Mouse (Mus musculus) left cerebral cortex, postnatal 4 days (tissue): ENCODE data around the gene Chn2. TPM values are rescaled to one million over a fixed set of nuclear protein-coding genes. Genes with fewer than 3 reads are reported as not detected.
A peak's percentile ranks its signal among the peaks of the same experiment; 100 is the strongest.

ENCODE experiments used
- DNase-seq: peaks from one replicate; pipeline ENCODE4 v3.0.0-alpha.2; 2022
- intact Hi-C: fragments of 180-260 bp; cut with DNase I; formaldehyde crosslinking; loops from one replicate; pipeline ENCODE4 v1.15.1; 2025
- total RNA-seq, 2 experiments: library from RNA; stranded (reverse); gene quantifications; 2 replicates each; pipeline ENCODE4 v1.2.3; 2021

The Chn2 gene
- total RNA-seq, 2 experiments from 2014 or later = 55.6 to 57.5 TPM

DNA sequence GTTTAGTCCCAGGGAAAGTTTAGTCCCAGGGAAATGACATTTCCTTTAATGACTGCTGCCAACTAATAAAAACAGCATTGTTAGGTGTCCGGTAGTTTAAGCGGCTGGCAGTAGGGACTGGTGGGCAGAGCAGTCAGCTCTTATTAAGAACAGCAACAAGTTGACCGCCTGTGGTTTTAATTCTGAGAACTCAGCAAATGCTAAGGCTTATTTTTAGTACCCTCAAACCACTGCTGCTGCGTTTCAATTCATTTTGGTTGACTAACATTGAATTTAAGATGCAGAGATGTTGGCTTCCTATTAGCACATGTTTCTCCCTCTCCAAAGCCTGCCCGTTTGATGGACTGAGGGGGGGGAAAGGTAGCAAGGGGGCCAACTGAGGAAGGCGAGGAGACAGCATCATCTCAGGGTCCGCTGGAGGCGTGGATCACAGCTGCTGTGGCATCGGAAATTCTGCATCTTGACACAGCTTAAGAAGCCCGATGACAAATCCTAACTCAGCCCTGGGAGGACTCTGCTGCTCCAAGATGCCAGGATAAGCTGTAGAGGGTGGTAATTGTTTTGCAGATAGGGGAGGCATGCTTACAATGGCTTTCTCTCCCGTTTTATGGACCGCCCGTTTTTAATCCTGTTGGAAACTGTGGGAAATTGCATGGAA is 2.2 kb downstream of the Chn2 start:
- intact Hi-C loops = no loop called here

DNA sequence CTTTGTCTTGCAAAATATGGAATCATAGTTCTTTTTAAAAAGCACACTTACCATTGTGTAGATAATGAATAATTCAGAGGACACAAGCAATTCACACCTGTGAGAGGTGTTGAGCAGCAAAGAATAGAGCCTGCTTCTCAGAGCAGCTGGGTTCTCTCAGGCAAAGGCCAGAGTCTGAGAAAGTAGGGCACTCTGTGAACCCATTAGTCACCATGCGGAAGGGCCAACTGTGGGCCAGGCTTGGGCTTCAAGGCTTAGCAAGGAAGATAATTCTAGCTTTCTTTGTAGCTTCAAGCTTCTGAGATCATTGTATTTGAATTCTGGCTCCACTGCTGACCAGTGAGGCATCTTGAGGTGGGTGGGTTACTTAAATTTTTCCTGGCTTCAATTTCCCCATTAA is 2.8 kb downstream of the Chn2 start:
- intact Hi-C loops = no loop called here
- DNase-seq = no peak

More for the DNA sequence above, 2.2 kb downstream of the Chn2 start:
- DNase-seq = no peak

DNA sequence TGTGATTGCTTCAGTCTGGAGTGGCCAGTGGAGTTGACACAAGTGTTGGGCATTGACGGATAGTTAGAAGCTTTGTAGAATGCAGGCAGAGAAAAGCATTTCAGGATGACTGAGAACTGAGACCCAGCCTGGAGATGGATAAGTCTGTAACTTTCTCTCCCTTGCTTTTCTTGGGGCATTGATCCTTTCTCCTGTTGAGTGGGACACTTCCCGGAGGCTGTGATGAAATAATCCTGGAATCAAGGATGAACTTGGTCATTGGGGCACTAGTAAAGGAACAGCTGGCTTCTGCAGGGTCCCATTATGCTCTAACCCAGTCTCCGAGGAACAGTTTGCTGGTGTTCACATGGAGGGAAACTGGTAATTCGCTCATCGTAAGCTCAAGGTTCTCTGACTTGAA is 4.2 kb downstream of the Chn2 start:
- no peak for DNase-seq
- intact Hi-C loops = no loop called here

DNA sequence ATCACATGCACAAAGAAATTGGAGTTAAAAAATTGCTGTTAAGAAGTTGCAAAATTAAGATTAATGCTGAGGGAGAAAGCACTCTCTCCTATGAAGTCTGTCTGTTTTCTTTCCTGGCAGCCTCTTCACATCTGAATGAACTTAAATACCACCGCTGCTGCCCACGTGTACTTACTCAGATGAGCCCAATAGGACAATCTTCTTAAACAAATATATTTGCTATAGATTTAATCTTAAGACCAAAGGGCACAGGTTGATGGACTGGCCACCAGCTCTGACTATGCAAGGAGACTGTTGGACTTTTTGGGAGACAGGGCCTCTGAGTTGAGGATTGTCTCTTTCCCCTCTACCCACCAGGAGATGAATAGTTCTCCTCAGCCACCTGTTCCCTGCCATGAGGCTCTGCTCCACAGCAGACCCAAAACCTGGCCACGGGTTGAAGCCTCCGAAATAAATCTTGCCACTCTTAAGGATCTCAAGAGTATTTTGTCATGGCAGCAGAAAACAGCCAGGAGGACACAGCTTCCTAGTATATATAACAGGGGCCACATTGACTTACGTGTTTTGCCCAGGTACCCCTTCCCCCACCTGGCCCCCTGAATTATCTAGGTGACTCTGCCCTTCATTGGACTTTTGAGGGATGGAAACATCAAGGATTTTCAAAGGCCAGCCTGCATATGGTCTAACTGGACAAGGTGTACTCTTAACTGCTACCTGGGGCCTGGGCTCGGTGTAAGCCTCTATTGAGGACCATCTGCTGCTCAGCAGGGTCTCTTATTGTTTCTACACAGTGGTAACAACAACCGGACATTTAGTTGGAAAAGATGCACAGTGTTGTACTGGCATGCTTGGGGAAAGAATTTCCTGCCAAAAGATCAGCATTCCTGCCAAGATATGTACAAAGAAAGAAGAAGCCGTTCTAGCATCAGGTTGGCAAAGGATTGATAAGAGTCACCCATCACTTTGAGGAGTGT is 6.7 kb downstream of the Chn2 start:
- no peak for DNase-seq
- intact Hi-C loops = no loop called here

DNA sequence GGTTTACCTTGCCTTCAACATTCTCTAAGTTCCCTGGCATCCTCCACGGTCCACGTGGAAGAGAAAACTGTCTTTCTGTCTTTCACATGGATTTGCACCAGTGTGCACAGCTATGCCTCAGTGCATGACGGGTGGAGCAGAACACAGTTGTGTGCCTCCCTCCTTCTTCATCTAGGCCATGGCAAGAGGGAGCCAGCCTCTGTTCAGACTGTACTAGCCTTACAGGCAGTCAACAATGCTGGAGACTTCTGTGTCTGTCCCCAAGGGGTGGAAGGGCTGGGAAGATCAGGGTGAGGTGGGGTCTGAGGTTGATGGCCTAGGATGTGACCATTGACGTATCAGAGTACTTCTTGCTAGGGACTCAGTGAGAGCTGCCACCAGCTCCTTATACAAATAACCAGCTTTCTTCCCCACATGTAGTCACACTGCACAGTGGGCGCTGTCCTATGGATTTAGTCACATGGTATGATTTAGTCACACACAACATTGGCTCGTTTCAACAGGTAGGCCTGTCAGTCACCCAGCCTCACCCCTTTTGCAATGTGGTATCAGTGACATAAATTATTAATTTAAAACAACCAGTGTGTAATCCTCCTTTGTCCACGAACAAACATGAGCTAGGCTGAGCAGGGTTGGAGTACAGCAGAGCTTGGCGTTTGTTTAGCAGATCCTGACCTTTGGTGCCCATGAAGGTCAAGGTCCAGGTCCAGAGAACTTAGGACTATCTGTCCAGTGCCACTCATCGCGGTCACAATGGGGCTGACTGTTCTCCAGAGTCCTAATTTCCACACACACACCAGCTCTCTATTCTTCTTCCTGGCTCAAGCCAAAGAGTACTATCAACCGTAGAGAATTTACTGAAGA is 7.8 kb downstream of the Chn2 start:
- intact Hi-C loops = no loop called here
- no peak for DNase-seq

DNA sequence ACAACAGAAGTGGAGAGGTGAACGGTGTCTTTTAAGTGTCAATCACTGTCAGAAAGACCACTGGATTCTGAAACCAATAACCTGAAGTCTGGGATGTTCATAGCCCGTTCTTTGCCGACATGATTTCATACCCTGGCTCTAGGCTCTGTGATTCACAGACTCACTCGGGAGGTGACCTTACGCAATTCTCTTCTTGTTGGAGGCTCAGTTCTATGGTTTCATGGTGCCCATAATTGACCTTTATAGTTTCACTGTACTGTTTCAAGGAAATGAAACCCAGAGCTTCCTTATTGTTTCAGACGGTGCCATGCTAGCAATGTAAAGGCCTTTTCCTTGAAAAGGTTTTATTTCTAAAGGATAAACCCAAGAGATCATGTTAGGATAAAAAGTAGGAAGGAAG is 9.4 kb downstream of the Chn2 start:
- DNase-seq = no peak
- intact Hi-C loops = no loop called here

DNA sequence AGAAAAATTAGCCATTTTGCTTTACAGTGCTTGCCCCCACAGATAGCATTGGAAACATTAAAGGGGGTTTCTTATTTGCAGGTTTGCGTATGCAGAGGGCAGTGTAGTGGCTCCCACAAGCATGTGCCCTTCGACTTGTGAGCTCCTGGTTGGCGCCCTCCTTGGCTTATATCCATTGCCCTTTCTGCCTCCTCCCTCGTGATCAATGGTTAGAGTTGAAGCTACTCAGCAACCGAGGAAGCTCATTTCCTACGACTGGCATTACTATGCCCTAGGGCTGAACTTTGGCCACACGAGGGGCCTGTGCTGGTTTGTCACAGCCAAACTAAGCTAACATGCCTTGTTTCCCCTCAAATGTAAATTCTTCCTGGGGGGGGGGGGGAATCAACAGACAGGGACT is 11.8 kb downstream of the Chn2 start:
- DNase-seq = no peak
- intact Hi-C loops = no loop called here

DNA sequence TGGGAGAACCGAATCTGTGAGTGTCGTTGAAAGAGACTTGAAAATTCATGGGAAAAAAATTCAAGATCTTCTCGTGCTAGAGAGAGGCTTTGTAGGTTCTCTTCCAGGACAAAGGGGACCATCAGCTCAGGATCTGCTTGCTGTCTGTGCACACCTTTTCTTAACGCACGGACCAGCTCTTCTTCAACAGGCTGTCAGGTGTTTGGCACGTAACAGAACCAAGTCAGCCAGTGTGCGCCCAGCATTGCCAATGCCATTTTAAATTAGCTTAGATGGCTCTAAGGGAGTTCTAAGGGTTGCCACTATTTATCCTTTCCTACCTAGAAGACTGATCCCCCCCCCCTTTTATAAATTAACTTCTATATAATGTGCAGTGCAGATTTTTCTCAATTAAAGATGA is 12.8 kb downstream of the Chn2 start:
- intact Hi-C loops = no loop called here

DNA sequence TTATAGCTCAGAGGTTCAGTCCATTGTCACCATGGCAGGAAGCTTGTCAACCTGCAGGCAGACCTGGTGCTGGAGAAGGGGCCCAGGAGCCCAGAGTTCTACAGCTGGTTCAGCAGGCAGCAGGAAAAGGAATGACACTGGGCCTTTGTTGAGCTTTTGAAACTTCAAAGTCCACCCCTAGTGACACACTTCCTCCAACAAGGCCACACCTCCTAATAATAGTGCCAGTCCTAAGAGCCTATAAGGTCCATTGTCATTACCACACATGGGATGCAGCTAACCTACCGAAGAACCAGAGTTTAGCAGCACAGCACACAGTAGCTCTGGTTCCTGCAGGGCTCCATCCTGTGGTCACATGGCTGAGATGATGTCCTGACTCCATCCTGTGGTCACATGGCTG is 13.3 kb downstream of the Chn2 start:
- DNase-seq = no peak
- intact Hi-C loops = no loop called here

More for the DNA sequence above, 12.8 kb downstream of the Chn2 start:
- no peak for DNase-seq

DNA sequence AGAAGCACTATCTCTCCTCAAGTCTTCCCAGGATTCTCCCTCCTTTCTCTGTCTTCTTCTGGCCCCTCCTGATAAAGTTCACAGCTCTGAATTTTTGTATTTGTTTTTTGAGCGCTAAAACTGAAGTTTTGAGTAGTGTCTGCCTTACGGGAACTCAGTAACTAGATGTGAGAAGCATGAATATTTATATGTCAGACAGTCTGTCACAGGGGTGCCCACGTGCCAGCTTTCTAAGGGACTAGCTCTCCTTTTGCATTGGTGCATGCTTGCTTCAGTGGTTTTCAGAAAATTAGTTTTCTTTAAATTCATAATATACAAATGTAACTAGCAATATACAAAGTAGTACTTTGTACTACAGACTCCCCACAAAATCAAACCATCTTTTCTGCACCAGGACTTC is 14.0 kb downstream of the Chn2 start:
- no peak for DNase-seq
- intact Hi-C loops = no loop called here

DNA sequence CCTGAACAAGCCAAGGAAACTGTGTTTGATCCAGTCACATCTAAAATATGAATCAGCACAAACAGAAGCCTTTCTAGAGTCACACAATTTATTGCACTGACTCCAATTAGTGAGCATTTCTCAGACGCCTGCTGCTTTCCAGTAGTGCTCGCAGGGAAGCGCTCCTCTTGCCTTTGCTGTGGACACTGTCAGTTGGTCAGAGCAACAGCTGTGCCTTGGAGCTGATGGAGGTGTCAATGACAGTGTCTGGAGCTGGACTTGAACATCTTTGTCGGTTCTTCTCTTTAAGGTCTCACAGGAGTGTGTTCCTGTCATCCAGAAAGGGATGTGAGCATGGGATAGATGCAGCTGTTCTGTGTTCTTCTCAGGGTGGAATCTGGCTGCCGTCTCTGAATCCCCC is 16.0 kb downstream of the Chn2 start:
- intact Hi-C loops = no loop called here
- DNase-seq = no peak

DNA sequence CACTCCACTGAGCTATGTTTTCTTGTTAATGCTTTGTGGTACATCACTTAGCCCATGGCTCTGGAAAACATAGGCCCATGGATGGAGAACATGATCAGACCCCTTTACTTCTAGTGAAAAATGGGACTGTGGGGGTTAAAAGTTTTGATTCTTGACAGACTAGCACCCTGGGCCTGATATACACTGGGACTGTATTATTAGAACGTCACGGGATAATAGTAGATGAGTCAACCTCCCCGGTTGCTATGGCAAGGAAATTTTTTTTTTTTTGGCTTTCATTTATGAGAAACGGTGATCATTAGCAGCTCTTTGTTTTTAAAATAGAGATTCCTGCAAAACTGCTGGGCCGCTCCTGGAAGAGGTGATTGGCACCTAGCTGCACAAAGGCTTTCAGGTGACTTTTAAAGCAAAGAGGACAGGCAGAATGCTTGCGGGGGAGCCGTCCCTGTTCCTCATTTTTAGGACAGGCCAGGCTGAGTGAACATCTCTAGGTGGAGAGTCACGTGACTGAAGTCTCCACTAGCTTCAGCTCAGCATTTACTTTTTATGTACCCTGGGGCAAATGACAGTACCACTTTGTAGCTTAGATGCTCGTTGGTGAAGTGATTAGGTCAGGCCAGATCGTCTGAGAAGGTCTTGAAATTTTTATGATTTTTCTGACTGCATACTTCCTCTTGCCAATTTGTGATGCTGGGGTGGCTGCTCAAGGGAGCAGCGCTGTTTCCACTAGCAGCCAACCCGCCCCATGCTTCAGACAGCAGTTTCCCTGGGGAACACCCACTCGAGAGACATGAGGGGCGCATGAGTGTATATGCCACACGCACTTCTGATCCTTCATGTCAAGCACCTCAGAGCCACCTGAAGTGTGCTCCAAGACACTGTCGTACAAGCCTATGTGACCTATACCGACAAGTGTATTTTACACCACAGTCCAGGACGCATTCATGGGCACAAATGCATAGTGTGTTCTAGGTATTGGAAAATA is 17.5 kb downstream of the Chn2 start:
- DNase-seq = no peak
- intact Hi-C loops = no loop called here

DNA sequence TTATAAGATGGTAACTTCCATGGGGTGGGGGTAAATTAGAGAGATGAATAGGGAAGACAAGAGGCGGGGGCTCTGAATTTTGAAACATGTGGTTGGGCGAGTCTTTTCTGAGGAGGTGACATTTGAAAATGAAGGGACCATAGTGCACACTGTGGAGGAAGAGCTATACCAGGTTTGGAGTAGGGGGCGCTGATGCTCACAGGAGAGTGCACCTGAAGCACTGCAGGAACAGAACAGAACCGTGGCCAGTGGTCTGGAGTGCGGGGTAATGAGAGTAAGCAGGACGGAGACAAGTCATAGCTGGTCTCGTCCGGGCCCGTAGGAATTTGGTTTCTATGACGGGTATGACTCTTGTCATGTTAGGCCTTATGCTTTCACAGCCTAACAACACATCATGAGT is 18.3 kb downstream of the Chn2 start:
- DNase-seq = no peak
- intact Hi-C loops = no loop called here

DNA sequence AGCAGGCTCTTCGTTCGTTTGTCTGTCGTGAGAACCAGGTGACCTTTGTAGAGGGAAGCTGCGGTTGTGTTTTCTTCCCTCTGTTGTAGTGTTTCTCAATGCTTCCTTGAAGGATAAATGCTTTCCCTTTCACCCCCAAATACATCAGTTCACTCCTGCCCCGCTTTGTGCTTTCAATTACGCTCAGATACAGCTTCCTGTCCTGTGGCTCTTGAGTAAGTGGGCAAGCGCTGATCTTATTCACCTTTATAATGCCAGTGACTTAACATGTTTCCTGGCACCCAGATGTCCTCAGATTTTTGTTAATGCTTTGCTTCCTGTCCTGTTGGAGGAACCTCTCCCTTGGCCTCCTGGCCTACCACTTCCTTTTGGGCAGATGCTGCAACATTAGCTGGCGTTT is 19.5 kb downstream of the Chn2 start:
- DNase-seq = no peak
- intact Hi-C loops = no loop called here

DNA sequence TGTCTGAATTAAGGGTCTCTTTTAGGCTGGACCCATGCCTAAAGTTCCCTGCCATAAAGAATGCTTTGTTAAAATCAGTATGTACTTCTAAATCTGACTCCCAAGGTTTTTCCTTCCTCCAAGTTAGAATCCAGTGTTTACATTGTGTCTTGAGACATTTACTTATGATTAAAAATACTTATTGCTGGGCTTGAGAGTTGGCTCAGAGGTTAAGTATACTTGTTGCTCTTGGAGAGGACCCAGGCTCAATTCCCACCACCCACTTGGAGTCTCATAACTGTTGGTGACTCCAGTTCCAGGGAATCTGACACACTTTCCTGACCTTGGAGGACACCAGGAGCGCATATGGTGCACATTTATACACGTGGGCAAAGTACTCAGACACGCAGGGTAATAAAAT is 20.9 kb downstream of the Chn2 start:
- intact Hi-C loops = no loop called here
- no peak for DNase-seq

DNA sequence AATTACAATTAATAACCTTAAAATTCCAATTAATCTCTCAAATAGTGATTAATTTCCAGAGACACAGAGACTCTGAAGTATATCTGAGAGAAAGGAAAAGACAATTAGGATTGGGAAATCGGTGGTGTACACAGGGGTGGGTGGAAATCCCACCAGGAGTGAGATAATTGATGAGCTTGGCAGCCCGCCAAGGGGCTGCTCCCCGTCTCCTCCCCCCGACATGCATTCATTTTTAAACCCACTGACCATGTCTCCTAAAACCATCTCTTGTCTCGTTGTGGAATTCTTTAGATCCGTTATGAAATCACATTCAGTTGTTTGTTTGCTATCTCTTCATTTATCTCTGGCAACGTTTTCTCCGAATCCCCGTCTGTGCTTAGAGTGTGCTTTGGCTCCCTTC is 22.0 kb downstream of the Chn2 start:
- intact Hi-C loops = no loop called here
- peak; percentile 25 for DNase-seq

DNA sequence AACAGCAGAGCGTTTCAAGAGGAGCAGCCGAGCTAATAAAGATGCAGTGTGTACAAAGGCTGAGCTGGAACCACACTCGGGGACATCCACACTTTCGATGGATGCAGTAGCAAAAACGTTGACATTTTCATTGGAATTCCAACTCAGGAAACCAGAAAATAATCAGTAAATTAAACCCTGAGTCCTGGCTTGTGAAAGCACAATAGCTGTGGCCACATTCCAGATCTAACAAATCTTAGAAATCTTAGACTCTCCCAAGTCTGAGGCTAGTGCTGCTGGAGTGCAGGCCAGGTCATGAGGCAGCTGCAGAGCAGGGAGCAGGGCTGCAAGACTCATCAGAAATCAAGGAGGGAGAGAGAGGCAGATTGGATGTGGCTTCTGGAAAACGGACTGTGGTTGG is 24.5 kb downstream of the Chn2 start:
- no peak for DNase-seq
- intact Hi-C loops = no loop called here

DNA sequence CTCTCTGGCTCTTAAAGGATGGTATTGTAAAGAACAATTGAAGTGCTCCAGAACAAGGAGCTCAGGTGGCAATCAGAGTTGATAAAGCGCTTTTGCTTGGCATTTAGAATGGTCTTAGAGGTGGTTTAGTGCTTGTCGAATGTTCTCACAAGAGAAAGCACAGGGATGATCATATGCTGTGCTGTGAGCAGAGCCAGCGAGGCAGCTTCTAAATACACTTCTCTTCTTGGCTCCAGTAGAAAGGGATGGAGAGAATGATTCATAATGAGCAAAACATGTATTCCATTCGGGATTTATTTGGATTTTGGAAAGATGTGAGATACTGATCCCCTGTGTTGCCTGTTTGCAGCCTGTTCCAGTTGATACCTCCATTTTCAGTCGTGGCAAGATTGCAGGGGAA is 28.0 kb downstream of the Chn2 start:
- no peak for DNase-seq
- intact Hi-C loops = no loop called here

DNA sequence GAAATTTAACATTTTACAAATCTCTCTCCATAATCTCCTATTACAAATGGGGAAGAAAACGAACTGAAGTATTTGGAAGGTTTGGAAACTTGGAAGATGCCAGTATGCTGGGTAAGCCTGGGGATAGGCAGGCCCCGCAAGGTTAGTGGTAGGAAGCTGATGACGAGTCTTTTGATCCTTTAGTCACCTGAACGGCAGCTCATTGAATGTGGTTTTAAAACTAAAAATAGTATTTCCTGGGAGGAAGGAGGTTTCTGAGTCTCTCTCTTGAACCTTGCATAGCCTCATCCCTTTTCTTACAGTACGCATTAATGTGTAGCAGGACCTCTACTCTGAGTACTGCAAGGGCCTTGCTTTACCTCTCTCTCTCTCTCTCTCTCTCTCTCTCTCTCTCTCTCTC is 29.5 kb downstream of the Chn2 start:
- no peak for DNase-seq
- intact Hi-C loops = no loop called here

DNA sequence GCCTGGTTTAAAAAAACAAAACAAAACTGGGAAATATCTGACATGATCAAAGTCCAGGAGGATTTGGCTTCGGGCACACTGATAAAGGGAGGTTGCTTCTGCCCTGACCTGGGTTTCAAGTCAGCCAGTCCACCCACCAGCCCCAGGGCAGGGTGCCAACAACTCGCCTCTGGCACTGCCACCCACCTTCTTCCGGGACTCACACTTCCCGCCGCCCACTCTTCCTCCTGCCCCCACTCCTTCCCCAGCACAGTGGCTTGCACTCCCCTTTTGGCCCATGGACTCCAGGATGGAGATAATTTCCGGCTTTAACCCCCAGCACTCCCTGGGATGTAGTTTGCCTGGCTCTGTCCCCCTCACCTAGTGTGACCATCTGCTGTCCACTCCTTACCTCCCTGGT is 31.4 kb downstream of the Chn2 start:
- intact Hi-C loops = no loop called here
- peak; percentile 84 for DNase-seq
